Mouse (Mus musculus): ENCODE results near the gene Cpa4. TPM values are rescaled to one million over a fixed set of nuclear protein-coding genes. Genes with fewer than 3 reads are reported as not detected.

Gene Cpa4
- polyA plus RNA-seq, 1 experiment = 0.10 TPM

GRCm38 (mm10) chr6:30605111-30605510 is 36.9 kb downstream of the Cpa4 start:
- no peak overlapping the region for H3K4me3 ChIP-seq (ENCODE audit: insufficient read depth, low read length)
- TF ChIP-seq POLR2A (IDR thresholded peaks at IDR 0.05; ENCODE audit: extremely low read depth, insufficient read depth, low read length) = no peak

DNA sequence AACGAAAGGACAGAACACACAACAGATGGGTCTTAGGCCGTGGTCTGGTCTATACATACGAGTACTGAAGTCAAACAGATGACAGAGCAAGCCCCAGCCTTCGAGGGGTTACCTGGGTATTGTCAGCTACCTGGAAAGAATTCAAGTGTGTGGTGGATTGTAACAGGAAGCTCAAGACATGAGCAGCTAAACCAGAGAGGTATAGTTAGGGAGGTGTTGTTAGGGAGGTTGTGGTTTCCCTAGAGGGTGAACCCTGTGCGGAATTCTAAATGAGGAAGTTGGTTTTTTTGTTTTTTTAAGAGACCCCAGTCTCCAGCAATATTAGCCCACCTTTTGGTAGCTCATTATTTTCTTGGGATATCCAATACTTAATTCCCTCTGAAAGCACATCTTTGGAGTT is 37.5 kb downstream of the Cpa4 start:
- Histone ChIP-seq H3K4me3 (ENCODE audit: insufficient read depth, low read length) (no peak overlapping the region), H3K4me1 (ENCODE audit: control insufficient read depth, insufficient read depth, low read length) (no peaks in the 10 kb centered on the region), H3K27ac (ENCODE audit: insufficient read depth, low read length) (no peak overlapping the region)
- TF ChIP-seq CTCF (IDR thresholded peaks at IDR 0.05; ENCODE audit: extremely low read depth, insufficient read depth, low read length) (no peak), POLR2A (IDR thresholded peaks at IDR 0.05; ENCODE audit: extremely low read depth, insufficient read depth, low read length) (no peak)

More at GRCm38 (mm10) chr6:30605111-30605510, 36.9 kb downstream of the Cpa4 start:
- H3K27ac ChIP-seq (ENCODE audit: insufficient read depth, low read length) = no peak overlapping the region
- H3K4me1 ChIP-seq (ENCODE audit: control insufficient read depth, insufficient read depth, low read length) = no peaks in the 10 kb centered on the region

GRCm38 (mm10) chr6:30610710-30611109 is 42.5 kb downstream of the Cpa4 start, which contains the start of gene Cpa5:
TSS of gene Cpa5 (plus strand) at chr6:30611010.
- TF ChIP-seq CTCF (IDR thresholded peaks at IDR 0.05; ENCODE audit: extremely low read depth, insufficient read depth, low read length) (no peak), POLR2A (IDR thresholded peaks at IDR 0.05; ENCODE audit: extremely low read depth, insufficient read depth, low read length) (no peak)
- Histone ChIP-seq H3K27ac (ENCODE audit: insufficient read depth, low read length) (no peak within 1 kb of the TSS), H3K4me1 (ENCODE audit: control insufficient read depth, insufficient read depth, low read length) (no peaks in the 10 kb centered on the region), H3K4me3 (ENCODE audit: insufficient read depth, low read length) (no peak within 1 kb of the TSS)

DNA sequence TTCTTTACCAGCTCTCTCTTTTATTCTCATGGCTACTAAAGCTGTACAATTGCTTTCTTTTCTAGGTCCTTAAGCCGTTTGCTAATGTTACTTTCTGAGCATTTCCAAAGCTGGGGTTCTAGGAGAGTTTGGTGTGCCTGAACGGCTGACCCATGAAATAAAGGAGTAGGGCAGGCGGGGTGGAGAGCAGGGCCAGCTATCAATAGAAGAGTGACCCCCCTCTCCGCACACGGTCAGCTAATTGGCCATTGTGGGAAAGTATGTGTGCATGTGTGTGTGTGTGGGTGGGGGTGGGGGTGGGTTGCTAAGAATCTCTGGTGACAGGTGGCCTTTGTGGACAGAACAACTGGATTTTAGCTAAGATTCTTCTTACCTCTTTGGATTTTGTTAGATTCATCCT is 43.0 kb downstream of the Cpa4 start:
- TF ChIP-seq POLR2A (IDR thresholded peaks at IDR 0.05; ENCODE audit: extremely low read depth, insufficient read depth, low read length) = no peak
- TF ChIP-seq CTCF (IDR thresholded peaks at IDR 0.05; ENCODE audit: extremely low read depth, insufficient read depth, low read length) = no peak
- Histone ChIP-seq H3K27ac (ENCODE audit: insufficient read depth, low read length) (no peak overlapping the region), H3K4me3 (ENCODE audit: insufficient read depth, low read length) (no peak overlapping the region), H3K4me1 (ENCODE audit: control insufficient read depth, insufficient read depth, low read length) (no peaks in the 10 kb centered on the region)

- no peaks in the 10 kb centered on the region; the same call in 1 of the 2 replicates for H3K4me1 ChIP-seq (ENCODE audit: control insufficient read depth, insufficient read depth, low read length)
- no peak overlapping the region for H3K4me3 ChIP-seq (ENCODE audit: insufficient read depth, low read length)
- H3K27ac ChIP-seq (ENCODE audit: insufficient read depth, low read length) = no peak overlapping the region
- TF ChIP-seq POLR2A (IDR thresholded peaks at IDR 0.05; ENCODE audit: extremely low read depth, insufficient read depth, low read length) = no peak
- TF ChIP-seq CTCF (IDR thresholded peaks at IDR 0.05; ENCODE audit: extremely low read depth, insufficient read depth, low read length) = no peak
Measured at GRCm38 (mm10) chr6:30614251-30614650, 46.1 kb downstream of the Cpa4 start.

- Histone ChIP-seq H3K27ac (ENCODE audit: insufficient read depth, low read length) (no peak overlapping the region), H3K4me3 (ENCODE audit: insufficient read depth, low read length) (no peak overlapping the region), H3K4me1 (ENCODE audit: control insufficient read depth, insufficient read depth, low read length) (no peaks in the 10 kb centered on the region; the same call in 1 of the 2 replicates)
- TF ChIP-seq CTCF (IDR thresholded peaks at IDR 0.05; ENCODE audit: extremely low read depth, insufficient read depth, low read length) (no peak), POLR2A (IDR thresholded peaks at IDR 0.05; ENCODE audit: extremely low read depth, insufficient read depth, low read length) (no peak)
Measured at GRCm38 (mm10) chr6:30615741-30616140, 47.6 kb downstream of the Cpa4 start.

GRCm38 (mm10) chr6:30616491-30616941 is 48.3 kb downstream of the Cpa4 start:
- TF ChIP-seq CTCF (IDR thresholded peaks at IDR 0.05; ENCODE audit: extremely low read depth, insufficient read depth, low read length) = no peak
- TF ChIP-seq POLR2A (IDR thresholded peaks at IDR 0.05; ENCODE audit: extremely low read depth, insufficient read depth, low read length) = no peak
- H3K4me1 ChIP-seq (ENCODE audit: control insufficient read depth, insufficient read depth, low read length) = no peaks in the 10 kb centered on the region; the same call in 1 of the 2 replicates
- H3K4me3 ChIP-seq (ENCODE audit: insufficient read depth, low read length) = no peak overlapping the region
- no peak overlapping the region for H3K27ac ChIP-seq (ENCODE audit: insufficient read depth, low read length)

DNA sequence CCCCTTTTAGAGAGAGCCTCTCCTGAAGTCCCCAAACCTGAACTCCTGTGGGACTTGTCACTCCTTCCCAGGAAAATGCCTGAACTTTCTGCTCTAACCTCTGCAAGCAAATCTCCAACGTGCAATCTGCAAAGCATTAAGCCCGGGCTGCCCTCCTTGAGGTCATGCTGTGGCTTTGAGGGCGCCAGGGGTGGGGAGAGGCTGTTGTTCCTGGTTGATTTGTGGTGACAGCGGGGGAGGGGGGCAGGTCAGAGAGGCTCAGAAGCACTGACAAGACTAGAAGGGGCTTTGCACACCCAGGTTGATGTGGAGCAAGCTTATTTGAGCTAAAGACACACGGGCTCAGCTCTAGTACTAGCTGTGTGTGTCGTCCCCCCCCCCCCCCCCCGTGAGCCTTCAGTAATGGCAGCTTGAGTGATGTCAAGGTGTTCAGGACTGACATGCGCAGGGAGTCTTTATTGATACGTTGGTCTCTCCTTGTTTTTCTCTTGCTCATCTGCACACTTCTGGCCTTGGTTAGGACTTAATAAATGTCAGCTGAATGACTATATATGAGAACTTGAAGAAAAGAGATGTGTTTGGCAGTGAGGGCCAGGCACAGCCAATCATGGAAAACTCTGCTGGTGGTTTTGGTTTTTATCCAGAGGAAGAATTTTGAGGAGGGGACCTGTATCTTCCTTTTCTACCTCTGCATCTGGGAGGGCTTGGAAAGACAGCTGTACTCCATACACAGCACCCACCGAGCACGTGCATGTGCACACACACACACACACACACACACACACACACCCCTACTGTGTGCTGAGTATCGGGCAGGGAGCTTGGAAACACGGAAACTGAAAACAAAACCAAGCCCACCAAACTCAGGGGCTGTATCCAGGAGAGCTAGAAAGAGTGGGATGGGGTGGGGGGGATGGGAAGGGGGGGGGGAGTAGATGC is 49.1 kb downstream of the Cpa4 start:
- no peak for TF ChIP-seq CTCF (IDR thresholded peaks at IDR 0.05; ENCODE audit: extremely low read depth, insufficient read depth, low read length)
- no peak for TF ChIP-seq POLR2A (IDR thresholded peaks at IDR 0.05; ENCODE audit: extremely low read depth, insufficient read depth, low read length)
- Histone ChIP-seq H3K4me3 (ENCODE audit: insufficient read depth, low read length) (peak overlapping the region; percentile 19; the same call in 1 of the 2 replicates), H3K4me1 (ENCODE audit: control insufficient read depth, insufficient read depth, low read length) (no peaks in the 10 kb centered on the region; the same call in 1 of the 2 replicates), H3K27ac (ENCODE audit: insufficient read depth, low read length) (no peak overlapping the region)

- Histone ChIP-seq H3K27ac (ENCODE audit: insufficient read depth, low read length) (no peak overlapping the region), H3K4me3 (ENCODE audit: insufficient read depth, low read length) (peak overlapping the region; percentile 19; the same call in 1 of the 2 replicates)
Measured at GRCm38 (mm10) chr6:30617959-30618590, 49.9 kb downstream of the Cpa4 start.

More at GRCm38 (mm10) chr6:30617959-30618590, 49.9 kb downstream of the Cpa4 start:
- TF ChIP-seq POLR2A (IDR thresholded peaks at IDR 0.05; ENCODE audit: extremely low read depth, insufficient read depth, low read length) (peak; percentile 40; the same call in 1 of the 2 replicates), CTCF (IDR thresholded peaks at IDR 0.05; ENCODE audit: extremely low read depth, insufficient read depth, low read length) (no peak)
- no peaks in the 10 kb centered on the region; the same call in 1 of the 2 replicates for H3K4me1 ChIP-seq (ENCODE audit: control insufficient read depth, insufficient read depth, low read length)
